24 mouse cellular contexts compared by ENCODE assay signal in the genomic region with DNA sequence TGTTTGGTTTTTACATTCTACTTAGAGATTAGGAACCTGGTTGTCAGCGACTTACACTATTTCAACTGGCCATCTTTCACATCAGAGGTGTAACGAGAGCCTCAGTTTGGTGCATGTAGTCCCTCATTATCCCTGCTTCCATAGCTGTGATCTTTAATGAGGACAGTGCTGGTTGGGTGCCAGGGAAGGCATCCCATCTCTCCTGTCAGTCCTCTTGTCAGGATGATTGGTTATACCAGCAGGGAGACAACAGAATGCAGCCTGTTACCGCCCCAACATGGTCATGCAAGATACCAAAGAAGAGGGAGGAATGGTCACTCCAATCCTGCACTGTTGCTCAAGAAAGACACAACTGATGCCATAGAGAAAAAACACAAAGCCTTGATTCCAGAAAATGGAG.
"Had no signal": no experiment of that assay in that cellular context is flagged by ENCODE, and none has a peak within 500 bp of the region (broad histone marks: within the 10 kb centered on the region; RNA-seq: fewer than 3 reads in every experiment).

No protein-coding gene starts in this region.

- DNase-seq: gastrocnemius, adult 2 months; gastrocnemius, postnatal 10 days; gastrocnemius, postnatal 25 days; heart, adult 2 months; heart, postnatal 14 days; heart, postnatal 36 days; kidney, adult 18-20 months; kidney, adult 8-10 months; kidney, postnatal 10 days; kidney, postnatal 25 days; kidney, postnatal 4 days; layer of hippocampus, adult 9-11 months; layer of hippocampus, postnatal 36 days; lung, adult 18-20 months had no signal

- H3K27ac ChIP-seq: gastrocnemius, adult 2 months; heart, adult 2 months; heart, embryonic 13.5 days; heart, embryonic 15.5 days; hindbrain, embryonic 10.5 days; hindbrain, embryonic 12.5 days; hindbrain, embryonic 15.5 days; intestine, embryonic 15.5 days; limb, embryonic 13.5 days; limb, embryonic 15.5 days; liver, embryonic 12.5 days; liver, embryonic 14.5 days had no signal

- H3K4me3 ChIP-seq: gastrocnemius, adult 2 months; heart, adult 2 months; heart, embryonic 13.5 days; heart, embryonic 15.5 days; hindbrain, embryonic 10.5 days; hindbrain, embryonic 12.5 days; hindbrain, embryonic 15.5 days; intestine, embryonic 15.5 days; limb, embryonic 13.5 days; limb, embryonic 15.5 days; liver, embryonic 12.5 days had no signal
